Mouse (Mus musculus) thymus, adult 2 months (tissue): Measurements from ENCODE around the gene Slc25a38. TPM values are rescaled to one million over a fixed set of nuclear protein-coding genes. Genes with fewer than 3 reads are reported as not detected.

Experiments used
- DNase-seq: peaks from one replicate; pipeline ENCODE4 v3.0.0; 2021
- H3K27ac ChIP-seq: fragments of 200-500 bp; 2 replicates; pipeline ENCODE4 v1.5.1; 2012; ENCODE audit warnings: low read length, control low read depth; ENCODE audit not compliant: control insufficient read depth, insufficient read depth
- H3K27me3 ChIP-seq: fragments of 200-500 bp; 2 replicates; pipeline ENCODE4 v1.6.1; 2012; ENCODE audit warnings: mild to moderate bottlenecking, low read length, moderate library complexity, mixed read lengths; ENCODE audit not compliant: control insufficient read depth, insufficient read depth
- H3K36me3 ChIP-seq: fragments of 200-500 bp; 2 replicates; pipeline ENCODE4 v1.6.1; 2012; ENCODE audit warnings: mild to moderate bottlenecking, low read length, moderate library complexity; ENCODE audit not compliant: control insufficient read depth, insufficient read depth
- H3K4me1 ChIP-seq: fragments of 200-500 bp; replicated peaks from 2 replicates; pipeline ENCODE4 v1.6.1; 2012; ENCODE audit warnings: low read length; ENCODE audit not compliant: control insufficient read depth, insufficient read depth
- H3K4me3 ChIP-seq: fragments of 200-500 bp; 2 replicates; pipeline ENCODE4 v1.5.1; 2012; ENCODE audit warnings: mild to moderate bottlenecking, low read length, control low read depth, moderate library complexity; ENCODE audit not compliant: control insufficient read depth, insufficient read depth
- CTCF ChIP-seq: fragments of 200-500 bp; IDR thresholded peaks from 2 replicates; pipeline ENCODE4 v1.5.1; 2012; ENCODE audit warnings: mild to moderate bottlenecking, control low read depth, low read length, moderate library complexity, borderline replicate concordance; ENCODE audit not compliant: control insufficient read depth, poor library complexity, insufficient read depth; ENCODE audit errors: extremely low read depth
- POLR2A ChIP-seq: fragments of 200-500 bp; IDR thresholded peaks from 2 replicates; pipeline ENCODE4 v1.6.1; 2012; ENCODE audit warnings: mild to moderate bottlenecking, low read length, control low read depth, moderate library complexity; ENCODE audit not compliant: control insufficient read depth, poor library complexity, insufficient read depth; ENCODE audit errors: extremely low read depth
- WGBS: fragments of 180-500 bp; shearing (Covaris S2); methylation state at CpG from one replicate; pipeline ENCODE4 v1.1.7; 2018; 5-methylcytosine and 5-hydroxymethylcytosine counted together
- polyA plus RNA-seq: library from polyadenylated mRNA; depleted of rRNA; stranded (reverse); fragments of >200 nt; gene quantifications from 2 replicates; pipeline ENCODE4 v1.2.3, GENCODE M21; 2012

The Slc25a38 gene
- polyA plus RNA-seq, 1 experiment = 79.9 TPM

DNA sequence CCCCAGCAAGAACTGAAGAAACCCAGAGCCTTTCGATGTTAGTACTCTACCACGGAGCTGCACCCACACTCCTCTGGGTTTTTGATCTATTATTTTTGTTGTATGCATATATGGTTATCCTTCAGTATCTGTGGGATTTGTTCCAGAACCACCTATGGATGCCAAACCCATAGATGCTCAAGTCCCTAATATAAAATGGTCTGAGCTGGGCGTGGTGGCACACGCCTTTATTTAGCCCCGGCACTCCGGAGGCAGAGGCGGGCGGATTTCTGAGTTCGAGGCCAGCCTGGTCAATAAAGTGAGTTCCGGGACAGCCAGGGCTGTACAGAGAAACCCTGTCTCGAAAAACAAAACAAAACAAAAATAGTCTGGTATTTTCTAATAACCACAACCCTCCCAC is 16.7 kb downstream of the Slc25a38 start:
- Histone ChIP-seq H3K4me3 (no peak overlapping the region), H3K36me3 (peaks cover 41% of the 10 kb centered on the region), H3K27me3 (no peaks in the 10 kb centered on the region), H3K27ac (no peak overlapping the region), H3K4me1 (peaks cover 13% of the 10 kb centered on the region)
- 64% methylated on average over 11 of the region's 11 CpGs for WGBS
- DNase-seq = no peak
- no peak for TF ChIP-seq POLR2A
- TF ChIP-seq CTCF = no peak

GRCm38 (mm10) chr9:120127538-120128251 is 17.5 kb downstream of the Slc25a38 start, which contains the start of gene Rpsa:
Gene Rpsa (plus strand): TSS chr9:120127689.
- TF ChIP-seq CTCF (peak; percentile 21; the same call in 1 of the 2 replicates), POLR2A (peak; percentile 96)
- Histone ChIP-seq H3K4me1 (peaks cover 13% of the 10 kb centered on the region), H3K36me3 (peaks cover 45% of the 10 kb centered on the region), H3K4me3 (peak within 1 kb of the TSS; percentile 86), H3K27ac (peak within 1 kb of the TSS; percentile 71; the same call in 1 of the 2 replicates), H3K27me3 (no peaks in the 10 kb centered on the region)
- WGBS = 0% methylated on average over 72 of the region's 72 CpGs
- DNase-seq = peak; percentile 95

DNA sequence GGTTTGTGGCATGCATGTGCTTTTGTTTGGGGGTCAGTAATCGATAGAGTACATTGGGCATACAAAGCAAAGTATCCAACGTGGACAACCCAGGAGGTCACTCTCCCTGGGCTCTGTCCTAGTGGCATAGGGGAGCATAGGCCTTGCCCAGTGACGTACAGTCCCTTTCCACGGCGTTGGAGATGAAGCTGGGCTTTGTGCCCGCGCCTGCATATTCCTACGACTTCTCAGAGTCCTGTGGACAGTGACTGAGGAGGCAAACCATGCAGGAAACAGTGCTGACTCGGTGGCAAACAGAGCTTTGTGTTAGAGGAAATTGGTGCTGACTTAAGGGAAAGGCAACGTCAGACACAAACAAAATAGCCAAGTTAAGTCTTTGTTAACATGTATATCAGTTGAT is 19.1 kb downstream of the Slc25a38 start:
- WGBS = 64% methylated on average over 10 of the region's 10 CpGs
- TF ChIP-seq POLR2A (no peak), CTCF (no peak)
- peaks cover 40% of the 10 kb centered on the region for H3K36me3 ChIP-seq
- peak overlapping the region; percentile 0; the same call in 1 of the 2 replicates for H3K4me3 ChIP-seq
- H3K27ac ChIP-seq = no peak overlapping the region
- H3K27me3 ChIP-seq = no peaks in the 10 kb centered on the region
- DNase-seq = no peak
- H3K4me1 ChIP-seq = peaks cover 13% of the 10 kb centered on the region

GRCm38 (mm10) chr9:120131784-120132288 is 21.7 kb downstream of the Slc25a38 start:
- TF ChIP-seq CTCF = no peak
- no peak for TF ChIP-seq POLR2A
- H3K27me3 ChIP-seq = no peaks in the 10 kb centered on the region
- no peak overlapping the region for H3K27ac ChIP-seq
- no peak overlapping the region for H3K4me3 ChIP-seq
- H3K4me1 ChIP-seq = peaks cover 13% of the 10 kb centered on the region
- 97% methylated on average over 3 of the region's 3 CpGs for WGBS
- no peak for DNase-seq
- peaks cover 40% of the 10 kb centered on the region for H3K36me3 ChIP-seq

DNA sequence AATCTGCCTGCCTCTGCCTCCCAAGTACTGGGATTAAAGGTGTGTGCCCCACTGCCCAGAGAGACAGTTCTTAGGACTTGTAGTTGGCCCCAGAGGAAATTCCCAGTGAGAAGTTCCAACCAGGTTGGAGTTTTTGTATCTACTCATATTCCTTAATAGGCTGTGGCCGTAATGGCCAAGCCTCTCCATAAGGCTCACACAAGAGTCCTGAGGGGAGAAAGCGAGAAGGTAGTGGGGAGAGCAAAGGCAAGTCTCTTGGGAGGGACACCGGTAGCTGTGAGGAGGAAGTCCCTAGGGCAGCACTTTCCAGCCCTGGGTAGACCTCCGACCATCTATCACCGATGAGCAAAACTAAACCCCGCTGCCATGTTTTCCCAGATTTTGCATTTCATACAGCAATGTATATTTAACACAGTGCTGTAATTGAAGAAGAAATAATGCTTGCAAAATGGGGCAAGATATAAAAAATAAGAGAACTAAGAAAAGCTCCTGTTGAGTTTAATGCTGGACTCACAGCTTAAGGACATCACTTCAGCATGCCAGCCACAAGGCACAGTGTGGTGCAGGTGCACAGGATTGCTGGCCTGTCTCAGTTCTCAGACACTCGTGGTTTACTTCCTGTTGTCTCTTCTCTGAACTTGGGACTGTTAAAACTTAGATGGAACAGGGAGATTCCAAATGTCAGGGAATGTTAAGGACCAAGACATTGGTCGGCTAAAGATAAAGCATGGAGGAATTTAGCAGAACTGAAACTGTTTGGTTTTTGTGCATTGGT is 23.0 kb downstream of the Slc25a38 start:
- H3K4me3 ChIP-seq = no peak overlapping the region
- peaks cover 40% of the 10 kb centered on the region for H3K36me3 ChIP-seq
- TF ChIP-seq CTCF = no peak
- TF ChIP-seq POLR2A = no peak
- DNase-seq = no peak
- peaks cover 11% of the 10 kb centered on the region for H3K4me1 ChIP-seq
- H3K27ac ChIP-seq = no peak overlapping the region
- no peaks in the 10 kb centered on the region for H3K27me3 ChIP-seq
- WGBS = 67% methylated on average over 8 of the region's 8 CpGs

DNA sequence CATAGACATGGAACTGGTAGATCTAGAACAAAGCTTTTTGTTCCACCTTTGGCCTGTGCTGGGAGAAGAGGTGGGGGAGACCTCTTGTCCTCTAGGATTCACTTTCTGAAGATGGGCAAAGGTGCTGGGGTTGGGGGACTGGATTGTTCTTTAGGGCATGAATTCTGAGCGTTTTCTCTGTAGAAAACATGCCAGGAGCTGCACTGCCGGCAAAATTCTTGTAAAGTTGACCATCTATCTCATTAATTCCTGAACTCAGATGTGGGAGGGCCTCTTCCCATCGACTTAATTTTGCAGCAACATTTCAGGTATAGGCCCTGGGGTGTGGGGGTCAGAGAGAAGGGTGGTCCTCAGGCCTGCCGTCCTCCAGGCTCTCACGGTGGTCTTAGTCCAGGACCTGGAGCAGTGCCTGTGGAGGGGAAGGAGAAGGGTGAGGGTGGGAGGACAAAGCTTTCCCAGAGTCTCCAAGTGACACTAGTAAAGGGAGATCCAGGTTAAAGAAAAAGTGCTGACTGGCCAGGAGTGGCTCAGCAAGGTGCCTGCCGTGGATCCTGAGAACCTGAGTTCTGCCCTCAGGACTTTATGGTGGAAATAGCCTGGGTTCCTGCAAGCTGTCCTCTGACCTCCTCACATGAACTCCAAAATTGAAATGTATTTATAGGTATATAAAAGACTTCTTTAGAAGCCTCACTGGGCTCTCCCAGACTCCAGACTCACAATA is 23.7 kb downstream of the Slc25a38 start:
- Histone ChIP-seq H3K27me3 (no peaks in the 10 kb centered on the region), H3K36me3 (peaks cover 36% of the 10 kb centered on the region), H3K27ac (no peak overlapping the region), H3K4me1 (peaks cover 5% of the 10 kb centered on the region), H3K4me3 (no peak overlapping the region)
- 88% methylated on average over 6 of the region's 6 CpGs for WGBS
- DNase-seq = no peak
- TF ChIP-seq POLR2A (no peak), CTCF (no peak)
